Comparison of ENCODE assay signal across 23 mouse cellular contexts in the genomic region with DNA sequence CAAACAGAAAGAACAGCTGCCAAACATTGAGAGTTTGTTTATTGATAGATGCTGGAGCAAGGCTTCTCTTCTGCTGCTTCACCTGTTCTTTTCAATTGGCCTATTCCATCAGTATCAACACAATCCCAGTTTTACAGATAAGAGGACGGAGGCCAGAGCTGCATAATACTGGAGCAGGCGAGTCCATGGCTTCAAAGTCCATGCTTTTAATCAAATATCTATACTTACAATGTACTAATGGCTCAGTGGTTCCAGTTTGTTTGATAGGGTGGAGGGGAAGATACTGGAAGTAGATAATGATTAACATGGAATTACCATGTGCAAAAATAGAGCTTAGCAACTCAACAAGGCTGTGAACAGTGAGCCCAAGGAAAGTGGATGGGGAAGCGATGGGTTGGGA.
"Had no signal": no experiment of that assay in that cellular context is flagged by ENCODE, and none has a peak within 500 bp of the region (broad histone marks: within the 10 kb centered on the region; RNA-seq: fewer than 3 reads in every experiment).

No protein-coding gene starts in this region.

- H3K27me3 ChIP-seq: heart, embryonic 12.5 days; limb, embryonic 13.5 days; limb, embryonic 15.5 days; liver, embryonic 12.5 days had no signal

- H3K9me3 ChIP-seq: heart, embryonic 10.5 days; heart, embryonic 12.5 days; hindbrain, embryonic 10.5 days; hindbrain, embryonic 12.5 days; limb, embryonic 13.5 days; limb, embryonic 15.5 days; liver, embryonic 12.5 days had no signal

- H3K27ac ChIP-seq: gastrocnemius, adult 2 months; heart, embryonic 10.5 days; hindbrain, embryonic 10.5 days; hindbrain, embryonic 12.5 days; hindbrain, embryonic 14.5 days; layer of hippocampus, adult 2 months; limb, embryonic 13.5 days; limb, embryonic 15.5 days; liver, embryonic 12.5 days had no signal

- H3K4me2 ChIP-seq: heart, embryonic 12.5 days; hindbrain, embryonic 12.5 days; hindbrain, embryonic 14.5 days; limb, embryonic 13.5 days; limb, embryonic 15.5 days; liver, embryonic 12.5 days had no signal

- H3K9ac ChIP-seq: heart, embryonic 12.5 days; hindbrain, embryonic 12.5 days; hindbrain, embryonic 14.5 days; limb, embryonic 13.5 days; limb, embryonic 15.5 days; liver, embryonic 12.5 days had no signal

- H3K36me3 ChIP-seq: heart, embryonic 10.5 days; heart, embryonic 12.5 days; hindbrain, embryonic 10.5 days; hindbrain, embryonic 12.5 days; limb, embryonic 13.5 days; limb, embryonic 15.5 days; liver, embryonic 12.5 days had no signal

- ATAC-seq: hindbrain, embryonic 16.5 days; inflammation-experienced regulatory T-cells, adult 6 months; liver, embryonic 12.5 days had no signal

- H3K4me1 ChIP-seq: heart, embryonic 10.5 days; heart, embryonic 12.5 days; limb, embryonic 13.5 days; liver, embryonic 12.5 days had no signal

- H3K4me3 ChIP-seq: gastrocnemius, adult 2 months; heart, embryonic 10.5 days; heart, embryonic 12.5 days; hindbrain, embryonic 10.5 days; hindbrain, embryonic 12.5 days; layer of hippocampus, adult 2 months; limb, embryonic 13.5 days; limb, embryonic 15.5 days; liver, embryonic 12.5 days had no signal

- DNase-seq: gastrocnemius, adult 2 months; gastrocnemius, postnatal 10 days; gastrocnemius, postnatal 25 days; heart, adult 18-20 months; heart, postnatal 10 days; heart, postnatal 4 days; kidney, adult 18-20 months; kidney, adult 8-10 months; kidney, postnatal 10 days; kidney, postnatal 25 days; kidney, postnatal 4 days; left cerebral cortex, postnatal 4 days had no signal
